Mouse (Mus musculus): ENCODE data around the gene Cdk5rap1. TPM values are rescaled to one million over a fixed set of nuclear protein-coding genes. Genes with fewer than 3 reads are reported as not detected.

Cdk5rap1 gene
- polyA plus RNA-seq, 1 experiment from 2014 or later, result 24.1 TPM

- ATAC-seq (peak; percentile 90), DNase-seq (ENCODE audit: low spot score) (peak; percentile 77)
- H3K27ac ChIP-seq (ENCODE audit: low read depth, low read length), result no peak within 1 kb of the TSS
- no peaks in the 10 kb centered on the region for H3K4me1 ChIP-seq (ENCODE audit: control insufficient read depth, insufficient read depth, low read length)
- H3K36me3 ChIP-seq (ENCODE audit: control insufficient read depth, insufficient read depth, low read length), result no peaks in the 10 kb centered on the region
- H3K4me3 ChIP-seq (ENCODE audit: low read depth, low read length), result peak within 1 kb of the TSS; percentile 66
- peak within 1 kb of the TSS; percentile 73 for H3K4me2 ChIP-seq (ENCODE audit: low read length)
- H3K27me3 ChIP-seq (replicated peaks; ENCODE audit: control insufficient read depth, insufficient read depth, low read length), result no peaks in the 10 kb centered on the region; the same call in 1 of the 2 replicates
- no peaks in the 10 kb centered on the region for H3K9me3 ChIP-seq (replicated peaks; ENCODE audit: control insufficient read depth, low read length)
- 2% methylated on average over 80 of the region's 84 CpGs for WGBS
- peak within 1 kb of the TSS; percentile 72 for H3K9ac ChIP-seq (ENCODE audit: low read length)
These were observed 35.0 kb upstream of the Cdk5rap1 start, which contains the start of gene Snta1 for GRCm38 (mm10) chr2:154407643-154408445. Gene Snta1, minus strand, starts transcription at chr2:154408099.

- Histone ChIP-seq H3K9ac (ENCODE audit: low read length) (peak overlapping the region; percentile 72), H3K4me1 (ENCODE audit: control insufficient read depth, insufficient read depth, low read length) (no peaks in the 10 kb centered on the region), H3K9me3 (replicated peaks; ENCODE audit: control insufficient read depth, low read length) (no peaks in the 10 kb centered on the region), H3K4me3 (ENCODE audit: low read depth, low read length) (peak overlapping the region; percentile 66), H3K27me3 (replicated peaks; ENCODE audit: control insufficient read depth, insufficient read depth, low read length) (no peaks in the 10 kb centered on the region; the same call in 1 of the 2 replicates), H3K4me2 (ENCODE audit: low read length) (peak overlapping the region; percentile 73), H3K36me3 (ENCODE audit: control insufficient read depth, insufficient read depth, low read length) (no peaks in the 10 kb centered on the region), H3K27ac (ENCODE audit: low read depth, low read length) (no peak overlapping the region)
- DNase-seq (ENCODE audit: low spot score) (no peak), ATAC-seq (no peak)
- 29% methylated on average over 11 of the region's 11 CpGs for WGBS
These were observed 34.3 kb upstream of the Cdk5rap1 start for GRCm38 (mm10) chr2:154407063-154407642.

GRCm38 (mm10) chr2:154405447-154405994, 32.7 kb upstream of the Cdk5rap1 start:
- H3K4me1 ChIP-seq (ENCODE audit: control insufficient read depth, insufficient read depth, low read length), result no peaks in the 10 kb centered on the region
- no peak overlapping the region for H3K9ac ChIP-seq (ENCODE audit: low read length)
- no peak overlapping the region for H3K4me2 ChIP-seq (ENCODE audit: low read length)
- no peaks in the 10 kb centered on the region for H3K9me3 ChIP-seq (replicated peaks; ENCODE audit: control insufficient read depth, low read length)
- WGBS, result 51% methylated on average over 5 of the region's 5 CpGs
- H3K27me3 ChIP-seq (replicated peaks; ENCODE audit: control insufficient read depth, insufficient read depth, low read length), result no peaks in the 10 kb centered on the region; the same call in 1 of the 2 replicates
- H3K36me3 ChIP-seq (ENCODE audit: control insufficient read depth, insufficient read depth, low read length), result no peaks in the 10 kb centered on the region
- DNase-seq (ENCODE audit: low spot score), result no peak
- H3K27ac ChIP-seq (ENCODE audit: low read depth, low read length), result no peak overlapping the region
- ATAC-seq, result no peak
- H3K4me3 ChIP-seq (ENCODE audit: low read depth, low read length), result no peak overlapping the region

- DNase-seq (ENCODE audit: low spot score) (peak; percentile 82), ATAC-seq (peak; percentile 35; the same call in 1 of the 2 replicates)
- H3K4me3 ChIP-seq (ENCODE audit: low read depth, low read length), result no peak overlapping the region
- H3K4me1 ChIP-seq (ENCODE audit: control insufficient read depth, insufficient read depth, low read length), result no peaks in the 10 kb centered on the region
- no peaks in the 10 kb centered on the region for H3K36me3 ChIP-seq (ENCODE audit: control insufficient read depth, insufficient read depth, low read length)
- 14% methylated on average over 7 of the region's 7 CpGs for WGBS
- no peak overlapping the region for H3K27ac ChIP-seq (ENCODE audit: low read depth, low read length)
- no peak overlapping the region for H3K9ac ChIP-seq (ENCODE audit: low read length)
- no peaks in the 10 kb centered on the region for H3K27me3 ChIP-seq (replicated peaks; ENCODE audit: control insufficient read depth, insufficient read depth, low read length)
- no peaks in the 10 kb centered on the region for H3K9me3 ChIP-seq (replicated peaks; ENCODE audit: control insufficient read depth, low read length)
- H3K4me2 ChIP-seq (ENCODE audit: low read length), result no peak overlapping the region
These were observed 30.0 kb upstream of the Cdk5rap1 start for GRCm38 (mm10) chr2:154402811-154403210.

- Histone ChIP-seq H3K4me2 (ENCODE audit: low read length) (no peak overlapping the region), H3K4me1 (ENCODE audit: control insufficient read depth, insufficient read depth, low read length) (no peaks in the 10 kb centered on the region), H3K9me3 (replicated peaks; ENCODE audit: control insufficient read depth, low read length) (no peaks in the 10 kb centered on the region), H3K27me3 (replicated peaks; ENCODE audit: control insufficient read depth, insufficient read depth, low read length) (no peaks in the 10 kb centered on the region), H3K27ac (ENCODE audit: low read depth, low read length) (no peak overlapping the region), H3K36me3 (ENCODE audit: control insufficient read depth, insufficient read depth, low read length) (no peaks in the 10 kb centered on the region), H3K9ac (ENCODE audit: low read length) (no peak overlapping the region), H3K4me3 (ENCODE audit: low read depth, low read length) (no peak overlapping the region)
- DNase-seq (ENCODE audit: low spot score) (no peak), ATAC-seq (no peak)
- WGBS, result 46% methylated on average over 1 of the region's 1 CpGs
These were observed 29.2 kb upstream of the Cdk5rap1 start for GRCm38 (mm10) chr2:154401976-154402375.

- Histone ChIP-seq H3K4me1 (ENCODE audit: control insufficient read depth, insufficient read depth, low read length) (no peaks in the 10 kb centered on the region), H3K27ac (ENCODE audit: low read depth, low read length) (no peak overlapping the region; the same call in 1 of the 2 replicates), H3K9ac (ENCODE audit: low read length) (no peak overlapping the region), H3K9me3 (replicated peaks; ENCODE audit: control insufficient read depth, low read length) (no peaks in the 10 kb centered on the region), H3K4me2 (ENCODE audit: low read length) (no peak overlapping the region), H3K4me3 (ENCODE audit: low read depth, low read length) (no peak overlapping the region), H3K36me3 (ENCODE audit: control insufficient read depth, insufficient read depth, low read length) (no peaks in the 10 kb centered on the region), H3K27me3 (replicated peaks; ENCODE audit: control insufficient read depth, insufficient read depth, low read length) (no peaks in the 10 kb centered on the region)
- 52% methylated on average over 2 of the region's 2 CpGs for WGBS
- no peak for ATAC-seq
- DNase-seq (ENCODE audit: low spot score), result peak; percentile 67
These were observed 26.5 kb upstream of the Cdk5rap1 start for GRCm38 (mm10) chr2:154399325-154399724.

- no peak for DNase-seq (ENCODE audit: low spot score)
- H3K4me1 ChIP-seq (ENCODE audit: control insufficient read depth, insufficient read depth, low read length), result no peaks in the 10 kb centered on the region
- no peaks in the 10 kb centered on the region for H3K36me3 ChIP-seq (ENCODE audit: control insufficient read depth, insufficient read depth, low read length)
- 74% methylated on average over 7 of the region's 7 CpGs for WGBS
- H3K9ac ChIP-seq (ENCODE audit: low read length), result no peak overlapping the region
- H3K4me2 ChIP-seq (ENCODE audit: low read length), result no peak overlapping the region
- H3K4me3 ChIP-seq (ENCODE audit: low read depth, low read length), result no peak overlapping the region
- H3K27me3 ChIP-seq (replicated peaks; ENCODE audit: control insufficient read depth, insufficient read depth, low read length), result no peaks in the 10 kb centered on the region
- ATAC-seq, result no peak
- H3K27ac ChIP-seq (ENCODE audit: low read depth, low read length), result no peak overlapping the region
- no peaks in the 10 kb centered on the region for H3K9me3 ChIP-seq (replicated peaks; ENCODE audit: control insufficient read depth, low read length)
These were observed 25.5 kb upstream of the Cdk5rap1 start for GRCm38 (mm10) chr2:154398267-154398666.

- no peaks in the 10 kb centered on the region for H3K4me1 ChIP-seq (ENCODE audit: control insufficient read depth, insufficient read depth, low read length)
- H3K27ac ChIP-seq (ENCODE audit: low read depth, low read length), result no peak overlapping the region
- H3K9me3 ChIP-seq (replicated peaks; ENCODE audit: control insufficient read depth, low read length), result no peaks in the 10 kb centered on the region
- no peak overlapping the region for H3K4me2 ChIP-seq (ENCODE audit: low read length)
- no peak overlapping the region for H3K9ac ChIP-seq (ENCODE audit: low read length)
- WGBS, result 90% methylated on average over 2 of the region's 2 CpGs
- no peak for ATAC-seq
- H3K4me3 ChIP-seq (ENCODE audit: low read depth, low read length), result no peak overlapping the region
- no peaks in the 10 kb centered on the region for H3K27me3 ChIP-seq (replicated peaks; ENCODE audit: control insufficient read depth, insufficient read depth, low read length)
- no peaks in the 10 kb centered on the region for H3K36me3 ChIP-seq (ENCODE audit: control insufficient read depth, insufficient read depth, low read length)
- no peak for DNase-seq (ENCODE audit: low spot score)
These were observed 23.7 kb upstream of the Cdk5rap1 start for GRCm38 (mm10) chr2:154396529-154396928.

GRCm38 (mm10) chr2:154394602-154395001, 21.8 kb upstream of the Cdk5rap1 start:
- Histone ChIP-seq H3K4me2 (ENCODE audit: low read length) (no peak overlapping the region), H3K4me3 (ENCODE audit: low read depth, low read length) (no peak overlapping the region), H3K9me3 (replicated peaks; ENCODE audit: control insufficient read depth, low read length) (no peaks in the 10 kb centered on the region), H3K27me3 (replicated peaks; ENCODE audit: control insufficient read depth, insufficient read depth, low read length) (no peaks in the 10 kb centered on the region), H3K36me3 (ENCODE audit: control insufficient read depth, insufficient read depth, low read length) (no peaks in the 10 kb centered on the region), H3K9ac (ENCODE audit: low read length) (no peak overlapping the region), H3K27ac (ENCODE audit: low read depth, low read length) (no peak overlapping the region), H3K4me1 (ENCODE audit: control insufficient read depth, insufficient read depth, low read length) (no peaks in the 10 kb centered on the region)
- WGBS, result 76% methylated on average over 3 of the region's 3 CpGs
- DNase-seq (ENCODE audit: low spot score) (no peak), ATAC-seq (no peak)
